Mouse (Mus musculus): Measurements from ENCODE around the gene Nme1. TPM values are rescaled to one million over a fixed set of nuclear protein-coding genes. Genes with fewer than 3 reads are reported as not detected.

Nme1 gene
- polyA plus RNA-seq (2012; rRNA removed) = 44.7 and 65.0 TPM in 2 replicates

DNA sequence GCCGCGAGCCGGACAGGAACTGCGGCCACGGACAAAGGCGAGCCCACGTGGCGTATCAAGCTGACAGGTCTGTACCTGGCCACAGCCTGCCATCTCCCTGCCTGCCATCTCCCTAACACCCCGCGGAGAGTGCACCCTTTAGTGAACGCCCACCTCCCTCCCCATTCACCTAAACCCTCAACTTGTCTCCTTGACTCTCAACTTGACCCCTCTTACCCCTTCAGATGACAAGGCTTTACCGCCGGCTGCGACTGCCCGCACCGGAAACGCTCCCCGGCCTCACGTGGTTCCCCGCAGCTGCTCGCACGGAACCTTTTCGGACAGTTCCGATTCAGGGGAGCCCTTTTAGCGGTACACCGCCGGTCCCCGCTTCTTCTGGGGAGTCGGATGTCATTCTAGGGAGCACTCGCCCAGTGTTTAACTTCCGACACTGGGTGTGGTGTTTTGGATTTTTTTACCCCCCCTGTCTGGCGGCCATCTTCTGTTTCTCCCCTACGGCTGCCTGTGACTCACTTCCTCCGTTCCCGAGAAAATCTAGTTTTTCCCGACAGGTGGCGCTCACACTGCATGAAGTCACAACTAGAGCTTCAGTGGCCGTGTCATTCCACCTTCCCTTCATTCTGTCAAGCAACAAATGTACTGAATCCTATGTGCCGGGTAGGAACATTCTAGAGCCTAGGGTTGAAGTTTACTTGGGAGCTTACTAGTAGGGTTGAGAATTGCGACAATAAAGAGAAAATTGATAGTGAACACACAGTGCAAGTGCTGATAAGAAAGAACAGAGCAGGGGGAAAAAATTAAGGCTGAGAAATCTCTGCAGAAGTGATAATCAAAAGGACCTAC, at the start of gene Nme1, which contains the start of gene Gm20390:
Gene Nme1, minus strand, starts transcription at position 517 of the 843 bp plus-strand sequence.
Gene Gm20390, minus strand, starts transcription at position 289 of the 843 bp plus-strand sequence.
- peak; percentile 93 for DNase-seq (ENCODE audit: low spot score)

DNA sequence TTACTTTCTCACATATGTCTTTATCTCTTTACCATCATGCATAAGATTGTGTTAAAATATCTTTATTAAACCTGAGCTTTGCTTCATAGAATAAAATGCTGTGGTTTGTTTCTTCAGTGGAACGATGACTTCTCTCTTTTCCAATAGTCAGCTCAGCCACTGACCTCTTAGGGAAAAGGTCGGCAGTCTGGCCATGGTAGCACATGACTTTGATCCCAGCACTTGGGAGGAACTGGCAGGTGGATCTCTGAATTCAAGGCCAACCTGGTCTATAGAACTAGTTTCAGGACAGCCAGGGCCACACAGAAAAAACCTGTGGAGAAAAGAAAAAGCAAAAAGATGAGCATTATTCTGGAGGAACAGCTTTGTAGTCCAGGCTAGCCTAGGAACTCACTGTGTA, 35.0 kb upstream of the Nme1 start:
- DNase-seq (ENCODE audit: low spot score) = no peak

DNA sequence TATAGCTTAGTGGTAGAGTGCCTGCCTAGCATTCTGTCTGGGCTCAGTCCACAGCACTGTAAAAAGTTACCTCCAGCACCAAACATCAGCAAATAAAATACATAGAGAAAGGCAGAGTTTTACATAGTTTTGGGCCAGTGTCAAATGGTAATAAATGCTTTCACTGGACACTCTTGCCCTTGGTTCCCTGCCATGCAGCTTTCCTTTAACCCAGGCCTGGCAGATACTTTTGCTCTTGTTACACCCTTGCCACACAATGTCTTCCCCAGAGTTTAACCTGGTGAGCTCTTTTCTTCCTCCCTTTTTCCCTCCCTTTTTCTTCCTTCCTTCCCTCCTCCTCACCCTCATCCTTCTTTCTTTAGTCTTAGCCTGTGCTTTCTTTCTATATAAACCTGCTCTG, 31.0 kb upstream of the Nme1 start:
- no peak for DNase-seq (ENCODE audit: low spot score)

DNA sequence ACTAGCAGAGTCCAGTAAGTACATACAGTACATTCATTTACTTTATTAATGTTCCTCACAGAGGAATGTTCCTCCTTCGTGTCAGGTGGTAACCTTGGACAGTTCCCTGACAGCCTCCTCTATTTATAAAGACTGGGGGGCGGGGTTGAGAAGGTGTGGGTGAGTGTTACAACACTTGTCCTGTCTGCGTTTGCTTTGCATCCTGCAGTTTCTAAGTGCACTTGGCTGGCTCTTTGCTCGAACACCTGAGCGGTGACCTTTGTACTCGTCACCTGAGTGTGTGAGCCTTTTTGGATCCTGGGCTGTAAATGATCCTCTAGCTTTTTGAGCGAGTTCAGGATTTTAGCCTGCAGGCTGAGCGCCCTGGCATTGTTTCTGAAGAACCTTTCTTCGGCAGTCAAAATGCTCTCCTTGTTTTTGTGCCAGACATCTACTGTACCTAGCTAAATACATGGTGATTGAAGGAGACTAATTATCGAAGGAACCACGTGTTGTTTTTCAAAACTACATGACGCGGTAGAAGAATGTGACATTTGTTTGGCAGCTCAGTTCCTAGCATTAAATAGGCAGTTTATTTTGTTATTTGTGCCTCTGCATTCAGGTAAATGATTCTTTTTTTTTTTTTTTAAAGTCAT, 28.9 kb upstream of the Nme1 start:
- no peak for DNase-seq (ENCODE audit: low spot score)

DNA sequence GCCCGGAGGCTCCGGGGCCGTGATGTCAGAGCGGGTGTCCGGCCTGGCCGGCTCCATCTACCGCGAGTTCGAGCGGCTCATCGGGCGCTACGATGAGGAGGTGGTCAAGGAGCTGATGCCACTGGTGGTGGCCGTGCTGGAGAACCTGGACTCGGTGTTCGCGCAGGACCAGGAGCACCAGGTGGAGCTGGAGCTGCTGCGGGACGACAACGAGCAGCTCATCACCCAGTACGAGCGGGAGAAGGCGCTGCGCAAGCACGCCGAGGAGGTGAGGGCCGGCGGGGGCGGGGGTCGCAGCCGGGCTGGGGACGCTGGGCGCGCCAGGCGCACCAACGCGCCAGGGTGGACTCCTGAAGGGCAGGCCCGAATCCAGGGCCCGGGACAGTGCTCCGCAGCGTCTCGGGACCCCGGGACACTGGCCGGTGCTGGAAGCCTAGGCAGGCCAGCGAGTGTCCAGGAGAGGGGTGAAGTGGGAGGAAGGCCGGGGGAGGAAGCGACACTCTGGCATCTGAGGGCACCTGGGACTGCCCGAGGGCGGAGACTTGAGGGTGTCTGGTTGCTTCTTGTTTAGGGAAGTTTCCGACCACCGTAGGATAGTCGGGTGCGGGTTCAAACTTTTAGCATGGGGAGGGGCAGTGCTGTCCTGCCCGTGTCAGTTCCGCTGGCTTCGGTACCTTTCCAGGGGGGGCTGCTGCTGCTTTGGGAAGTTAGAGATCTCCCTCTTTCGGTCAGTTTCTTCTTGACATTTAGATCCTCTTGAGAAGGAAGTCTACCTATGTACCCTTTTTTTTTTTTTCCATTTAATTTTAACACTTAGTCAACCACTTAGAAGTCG, 28.2 kb upstream of the Nme1 start:
- no peak for DNase-seq (ENCODE audit: low spot score)

DNA sequence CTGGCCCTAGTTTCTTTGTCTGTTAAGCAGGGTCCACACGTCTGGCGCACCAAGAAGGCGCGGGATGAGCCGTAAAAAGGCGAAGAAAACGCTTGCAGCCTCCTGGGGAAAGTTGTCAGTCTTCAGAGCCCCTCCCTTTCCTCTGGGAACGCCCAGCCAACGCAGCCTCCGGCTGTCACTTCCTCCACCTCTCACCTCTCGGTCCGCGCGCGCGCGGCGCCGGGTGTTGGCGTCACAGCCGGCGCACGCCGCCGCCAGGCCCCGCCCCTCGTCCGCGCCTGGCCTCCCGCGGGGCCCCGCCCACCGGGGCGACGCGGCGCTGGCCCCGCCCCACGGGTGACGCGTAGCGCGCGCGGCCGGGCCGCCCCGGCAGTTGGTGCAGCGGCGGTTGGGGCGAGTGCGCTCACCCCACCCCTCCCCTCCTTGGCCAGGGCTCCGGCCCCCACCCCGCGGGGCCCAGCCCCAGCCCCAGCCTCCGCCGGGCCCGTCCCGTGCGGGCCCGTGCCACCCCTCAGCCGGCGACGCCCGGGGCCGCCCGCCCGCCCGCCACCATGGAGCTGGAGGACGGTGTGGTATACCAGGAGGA, 27.5 kb upstream of the Nme1 start, which contains the start of gene Spag9:
Gene Spag9, plus strand, starts transcription at position 372 of the 586 bp plus-strand sequence.
- DNase-seq (ENCODE audit: low spot score) = peak; percentile 87

DNA sequence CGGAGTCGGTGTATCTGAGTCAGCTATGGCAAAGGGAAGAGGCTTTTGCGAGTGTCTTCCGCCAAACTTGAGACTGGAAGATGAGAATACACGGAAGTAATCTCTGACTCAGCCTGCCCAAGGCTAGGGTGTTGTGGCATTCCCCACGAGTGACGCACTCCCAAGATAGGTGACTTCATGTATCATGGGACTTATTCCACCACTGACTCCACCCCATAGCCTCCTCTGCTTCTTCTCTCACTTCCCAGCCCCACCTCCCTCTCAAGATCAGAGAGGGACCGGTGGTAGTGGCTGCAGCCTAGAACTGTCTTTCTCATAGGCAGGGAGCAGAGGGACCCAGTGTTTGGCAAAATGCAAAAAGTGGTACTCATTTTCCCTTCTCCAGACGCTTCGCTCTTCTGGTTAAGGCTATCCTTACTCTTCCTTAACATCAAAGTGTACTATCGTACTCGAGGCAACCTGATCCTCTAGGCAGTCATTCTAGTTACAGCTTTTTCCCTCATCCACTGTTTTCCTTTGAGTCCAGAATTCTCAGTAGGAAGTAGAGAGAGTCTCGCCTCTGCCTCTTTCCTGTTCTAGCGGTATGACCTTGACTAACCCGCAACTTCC, 26.9 kb upstream of the Nme1 start:
- peak; percentile 60 for DNase-seq (ENCODE audit: low spot score)

DNA sequence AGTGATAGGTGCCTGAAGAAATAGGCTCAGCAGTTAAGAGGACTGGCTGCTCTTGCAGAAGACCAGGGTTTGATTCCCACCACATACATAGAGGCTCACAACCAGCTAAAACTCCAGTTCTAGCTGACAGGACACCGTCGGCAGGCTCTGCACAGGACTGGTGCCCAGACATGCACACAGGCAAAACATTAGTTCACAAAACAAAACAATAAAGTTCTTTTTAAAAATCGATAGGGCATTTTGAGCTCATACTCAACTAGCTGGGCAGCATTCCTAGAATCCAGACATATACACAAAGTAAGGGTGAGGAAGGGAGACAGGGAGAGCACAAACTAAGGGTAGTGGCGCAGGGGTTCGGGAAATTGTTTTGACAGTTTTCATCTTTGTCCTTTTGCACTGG, 26.2 kb upstream of the Nme1 start:
- DNase-seq (ENCODE audit: low spot score) = no peak

DNA sequence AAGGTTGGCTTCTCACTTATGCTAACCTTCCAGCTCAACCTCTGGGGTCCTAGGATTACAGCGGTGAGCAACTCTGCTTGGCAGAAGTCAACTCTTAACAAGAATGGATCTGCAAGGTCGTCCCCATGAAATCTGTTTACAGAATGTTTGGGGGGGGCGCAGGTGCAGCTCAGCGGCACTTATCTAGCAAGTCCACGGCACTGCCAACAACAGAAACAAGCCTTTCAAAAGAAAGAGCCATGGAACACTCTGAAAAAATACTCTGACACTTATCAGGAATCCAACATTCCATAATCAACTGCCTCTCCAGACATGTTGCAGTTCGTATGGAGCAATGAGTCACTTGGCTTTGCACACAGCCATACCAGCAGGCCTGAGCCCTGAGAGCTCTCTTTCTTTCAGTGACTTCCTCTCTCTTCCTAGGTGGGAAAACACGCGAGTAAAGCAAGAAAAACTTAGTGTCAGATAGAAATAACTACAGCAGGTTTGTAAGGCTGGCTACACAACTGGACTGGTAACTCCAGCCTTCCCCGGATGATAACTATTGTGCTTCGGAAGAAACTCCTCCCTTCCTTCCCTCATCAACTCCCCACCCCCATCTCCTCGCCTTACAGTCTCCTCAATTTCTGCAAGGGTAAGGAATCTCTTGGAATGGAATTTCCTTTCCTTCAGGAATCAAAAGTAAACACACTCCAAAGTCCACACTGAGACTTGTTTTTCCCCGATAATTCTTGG, 20.2 kb upstream of the Nme1 start:
- DNase-seq (ENCODE audit: low spot score) = no peak

DNA sequence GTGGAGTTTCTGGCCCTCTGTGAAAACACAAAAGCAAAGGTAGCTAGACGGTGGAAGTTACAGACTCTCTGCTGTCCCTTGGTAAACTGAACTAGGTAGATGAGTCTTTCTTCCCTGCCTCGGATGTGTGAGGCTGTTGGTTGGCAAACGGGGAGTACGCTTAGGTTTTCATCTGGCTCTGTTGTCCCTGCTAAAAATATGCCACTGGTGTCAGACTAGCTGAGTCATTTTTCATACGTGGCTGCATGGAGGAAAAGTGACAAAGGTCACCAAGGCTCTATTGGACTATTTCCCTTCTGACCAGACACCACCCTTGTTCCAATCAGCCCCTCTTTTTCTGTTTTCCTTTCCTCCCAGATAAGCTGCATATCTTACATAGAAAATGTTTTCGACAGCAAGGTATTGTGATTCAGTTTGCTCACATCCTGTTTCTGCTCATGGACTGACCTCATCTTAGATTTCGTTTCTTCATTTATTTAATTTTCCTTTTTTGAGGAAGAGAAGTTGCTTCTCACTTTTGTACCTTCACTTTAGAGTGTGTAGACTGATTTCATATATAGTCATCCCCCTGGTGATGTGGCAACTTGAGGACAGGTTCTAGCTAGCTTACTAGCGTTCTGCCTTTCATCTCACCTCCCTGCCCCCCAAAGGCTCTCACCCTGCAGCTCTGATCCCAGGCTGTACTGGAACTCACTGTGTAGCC, 19.5 kb upstream of the Nme1 start:
- DNase-seq (ENCODE audit: low spot score) = no peak

DNA sequence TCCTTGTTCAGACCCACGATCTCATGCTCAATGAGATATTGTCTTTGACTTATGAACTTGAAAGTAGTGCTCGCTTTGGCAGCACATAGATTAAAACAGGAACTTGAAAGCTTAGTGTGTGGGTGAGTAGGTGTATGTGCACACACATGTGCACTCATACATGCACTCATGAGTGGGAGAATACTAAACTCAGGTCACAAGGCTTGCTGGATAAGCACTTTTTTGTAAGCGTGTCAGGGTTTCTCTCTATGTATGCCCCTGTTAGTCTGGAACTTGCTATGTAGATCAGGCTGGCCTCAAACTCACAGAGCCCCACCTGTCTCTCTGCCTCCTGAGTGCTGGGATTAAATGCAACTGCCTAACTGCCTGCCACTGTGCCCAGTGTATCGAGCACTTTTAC, 18.7 kb upstream of the Nme1 start:
- no peak for DNase-seq (ENCODE audit: low spot score)

DNA sequence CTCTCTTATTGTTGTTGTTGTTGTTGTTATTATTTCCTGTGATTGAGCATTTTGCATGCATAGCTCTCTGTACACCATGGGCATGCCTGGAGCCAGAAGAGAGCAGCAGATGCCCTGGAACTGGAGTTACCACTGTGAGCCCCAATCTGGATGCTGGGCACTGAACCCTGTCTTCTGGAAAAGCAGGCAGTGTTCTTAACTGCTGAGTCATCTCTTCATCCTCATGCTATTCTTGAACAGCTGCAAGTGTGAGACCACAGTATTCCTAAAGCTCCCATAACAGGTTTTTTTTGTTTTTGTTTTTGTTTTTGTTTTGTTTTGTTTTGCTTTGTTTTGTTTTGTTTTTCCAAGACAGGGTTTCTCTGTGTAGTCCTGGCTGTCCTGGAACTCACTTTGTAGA, 18.0 kb upstream of the Nme1 start:
- no peak for DNase-seq (ENCODE audit: low spot score)

DNA sequence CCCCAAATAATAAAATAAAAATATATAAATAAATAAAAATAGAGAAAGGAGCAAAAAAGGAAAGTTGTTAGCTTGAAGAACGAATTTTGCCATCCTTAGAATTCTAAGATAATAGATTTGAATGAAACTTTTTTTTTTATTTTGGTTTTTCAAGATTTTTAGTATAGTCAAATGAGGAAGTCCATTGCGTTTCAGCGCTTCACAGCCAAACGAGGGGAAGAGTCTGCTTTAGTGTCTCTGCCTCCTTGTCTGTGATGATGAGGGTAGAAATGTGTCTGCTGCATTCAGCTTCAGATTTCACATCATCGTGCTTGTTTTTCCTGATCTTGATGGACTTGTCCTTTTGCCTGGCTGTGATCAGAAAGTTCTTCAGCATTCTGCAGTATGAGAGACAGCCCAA, 16.9 kb upstream of the Nme1 start:
- DNase-seq (ENCODE audit: low spot score) = no peak

DNA sequence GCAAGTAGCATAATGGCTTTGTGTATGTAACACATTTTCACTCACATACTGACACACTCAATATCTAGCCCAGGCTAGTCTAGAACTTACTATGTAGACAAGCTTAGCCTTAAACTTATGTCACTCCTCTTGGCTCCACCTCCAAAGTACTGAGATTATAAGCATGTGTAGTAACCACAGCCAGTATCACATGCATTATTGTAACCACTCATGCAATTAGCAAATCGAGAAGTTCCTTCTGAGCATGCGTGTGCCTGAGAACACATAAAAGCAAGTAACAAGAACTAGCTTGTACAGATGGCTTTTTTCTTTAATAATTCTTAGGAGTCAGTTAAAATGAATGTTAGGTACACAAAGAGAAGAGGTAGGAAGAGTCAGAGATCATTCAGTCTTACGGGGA, 16.3 kb upstream of the Nme1 start:
- no peak for DNase-seq (ENCODE audit: low spot score)

DNA sequence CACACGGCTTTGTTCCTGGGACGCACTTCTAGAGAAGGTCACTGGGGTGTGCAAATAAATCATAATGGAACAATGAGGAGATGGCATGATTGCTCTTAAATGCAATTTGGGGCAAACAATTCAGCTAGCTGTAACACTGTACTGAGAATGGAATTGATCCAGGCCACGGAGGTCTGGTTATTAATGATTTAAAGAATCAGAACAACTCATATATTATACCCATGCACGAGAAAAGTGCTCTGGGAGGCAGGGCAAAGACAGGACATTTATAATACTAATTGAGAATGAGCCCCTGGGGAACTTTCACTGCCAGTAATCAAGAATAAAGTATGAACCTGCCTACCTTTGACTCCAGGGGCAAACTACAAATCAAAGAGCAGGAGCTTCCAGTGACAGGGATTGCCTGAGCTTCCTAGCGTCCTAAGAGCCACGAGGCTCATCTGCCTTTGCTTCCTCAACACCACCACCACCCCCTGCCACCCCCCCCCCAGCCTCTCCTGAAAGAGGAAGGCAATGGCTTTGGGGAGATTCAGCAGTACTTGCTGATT, 11.3 kb upstream of the Nme1 start:
- DNase-seq (ENCODE audit: low spot score) = no peak

DNA sequence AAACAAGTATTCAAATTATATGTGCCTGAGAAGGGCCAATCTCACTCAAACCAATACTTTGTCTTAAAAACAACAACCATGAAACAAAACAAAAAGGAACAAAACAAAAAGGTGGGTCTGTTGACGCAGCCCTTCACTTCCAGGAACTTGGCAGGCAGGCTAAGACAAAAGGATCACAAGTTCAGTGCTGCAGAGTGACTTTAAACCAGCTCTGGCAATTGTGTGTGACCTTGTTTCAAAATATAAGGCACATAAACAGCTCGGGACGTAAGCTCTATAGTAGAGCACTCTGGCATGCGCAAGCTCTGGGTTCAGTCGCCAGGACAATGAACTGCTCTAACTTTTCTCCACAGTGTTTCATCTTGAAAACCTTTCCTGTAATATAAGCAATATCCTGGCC, 4.6 kb upstream of the Nme1 start:
- DNase-seq (ENCODE audit: low spot score) = no peak

DNA sequence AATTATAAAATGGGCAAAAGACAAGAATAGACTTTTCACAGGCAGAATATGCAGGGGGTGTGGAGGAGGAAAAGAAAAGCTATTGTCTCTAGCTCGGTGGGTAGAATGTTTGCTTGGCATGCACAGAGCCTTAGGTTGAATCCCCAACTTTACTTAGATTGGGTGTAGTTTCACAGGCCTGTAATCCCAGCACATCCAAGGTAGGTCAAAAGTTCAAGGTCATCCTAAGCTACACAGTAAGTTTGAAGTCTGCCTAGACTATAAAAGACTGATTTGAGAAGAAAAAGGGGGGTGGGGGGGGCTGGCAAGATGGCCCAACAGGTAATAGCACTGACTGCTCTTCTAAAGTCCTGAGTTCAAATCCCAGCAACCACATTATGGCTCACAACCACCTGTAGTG, 1.5 kb upstream of the Nme1 start:
- no peak for DNase-seq (ENCODE audit: low spot score)

DNA sequence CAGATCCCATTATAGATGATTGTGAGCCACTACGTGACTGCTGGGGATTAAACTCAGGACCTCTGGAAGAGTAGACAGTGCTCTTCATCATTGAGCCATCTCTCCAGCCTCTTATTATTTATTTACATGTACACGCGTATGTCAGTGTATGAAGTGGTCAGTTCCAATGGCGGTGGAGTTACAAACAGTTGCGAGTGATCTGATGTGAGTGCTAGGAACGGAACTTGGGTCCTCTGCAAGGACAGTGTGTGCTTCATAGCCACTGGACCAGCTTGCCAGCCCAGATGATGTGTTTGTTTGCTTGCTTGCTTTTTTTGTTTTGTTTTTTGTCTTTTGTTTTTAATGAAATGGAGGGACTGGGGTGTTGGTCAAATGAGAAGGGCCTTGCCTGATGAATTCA, 850 bp upstream of the Nme1 start:
- no peak for DNase-seq (ENCODE audit: low spot score)

DNA sequence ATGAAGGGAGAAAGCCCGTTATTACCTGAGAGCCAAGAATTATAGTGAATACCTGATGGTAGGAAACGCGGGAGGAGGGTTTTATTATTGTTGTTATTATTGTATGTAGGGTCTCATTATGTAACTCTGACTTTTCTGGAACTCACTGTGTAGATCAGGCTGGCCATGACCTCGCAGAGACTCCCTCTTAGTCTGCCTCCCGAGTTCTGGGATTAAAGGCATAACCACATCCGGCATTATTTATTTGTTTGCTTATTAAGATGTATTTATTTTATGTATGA, 467 bp upstream of the Nme1 start:
- DNase-seq (ENCODE audit: low spot score) = no peak

DNA sequence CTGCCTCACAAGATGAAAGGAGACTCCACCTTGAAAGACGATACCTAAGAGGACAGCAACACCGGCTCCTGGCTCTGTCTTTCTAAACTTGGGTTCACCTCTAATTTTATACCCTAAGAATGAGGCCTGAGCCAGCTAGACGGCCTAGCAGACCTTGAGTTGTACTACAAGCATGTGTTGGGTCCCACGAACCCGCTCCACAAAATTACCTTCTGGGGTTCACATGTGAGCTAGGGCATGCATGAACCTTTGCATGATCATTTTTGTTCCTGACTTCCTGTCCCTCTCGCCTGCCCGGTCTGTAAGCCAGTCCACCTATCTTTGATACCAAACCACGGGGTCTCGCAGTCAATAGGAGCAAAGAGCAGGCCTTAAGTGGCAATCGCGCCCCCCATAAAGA, 940 bp downstream of the Nme1 start:
- DNase-seq (ENCODE audit: low spot score) = no peak
